ENCODE assay signal across 19 mouse cellular contexts in the genomic region with DNA sequence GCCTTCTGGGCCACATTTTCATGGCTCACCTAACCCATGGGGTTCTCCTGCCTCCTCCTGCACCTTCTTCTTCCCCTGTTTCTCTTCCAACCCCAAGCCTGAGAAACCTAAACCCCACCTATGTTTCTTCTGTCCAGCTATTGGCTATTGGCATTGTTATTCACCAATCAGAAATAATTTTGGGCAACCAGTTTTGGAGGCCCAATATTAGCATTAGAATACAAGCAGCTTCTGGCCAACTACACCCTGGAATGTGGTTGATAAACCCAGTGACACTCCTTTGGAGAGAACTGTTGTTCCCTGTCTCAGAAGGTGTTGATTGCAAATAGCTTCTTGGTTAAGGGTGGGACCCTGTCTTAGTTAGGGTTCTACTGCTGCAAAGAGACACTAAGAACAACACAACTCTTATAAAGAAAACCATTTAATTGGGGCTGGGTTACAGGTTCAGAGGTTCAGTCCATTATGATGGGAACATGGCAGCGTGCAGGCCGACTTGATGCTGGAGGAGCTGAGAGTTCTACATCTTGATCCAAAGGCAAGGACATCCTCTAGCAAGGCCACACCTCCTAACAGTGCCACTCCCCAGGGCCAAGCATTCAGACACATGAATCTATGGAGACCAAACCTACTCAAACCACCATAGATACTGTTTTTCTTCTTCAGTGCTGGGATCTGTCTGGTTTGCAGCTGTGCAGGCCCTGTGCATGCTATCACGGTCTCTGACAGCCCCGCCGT.
"Had no signal": no experiment of that assay in that cellular context is flagged by ENCODE, and none has a peak within 500 bp of the region (broad histone marks: within the 10 kb centered on the region; RNA-seq: fewer than 3 reads in every experiment).

No protein-coding gene starts in this region.

- H3K4me2 ChIP-seq: lung, embryonic 14.5 days; midbrain, embryonic 11.5 days; midbrain, embryonic 13.5 days; neural tube, embryonic 13.5 days; neural tube, embryonic 15.5 days had no signal

- H3K9me3 ChIP-seq: megakaryocyte, embryonic 14.5 days; neural tube, embryonic 13.5 days; neural tube, embryonic 15.5 days had no signal

- H3K9ac ChIP-seq: lung, embryonic 14.5 days; midbrain, embryonic 13.5 days; neural tube, embryonic 13.5 days; neural tube, embryonic 15.5 days had no signal

- H3K27me3 ChIP-seq: megakaryocyte, embryonic 14.5 days; midbrain, embryonic 13.5 days; neural tube, embryonic 13.5 days; neural tube, embryonic 15.5 days had no signal

- DNase-seq: lung, adult 18-20 months; lung, embryonic 14.5 days; lung, postnatal 10 days; lung, postnatal 4 days; retina, postnatal 1 day; right cerebral cortex, adult 18-20 months; right cerebral cortex, postnatal 25 days; right cerebral cortex, postnatal 4 days; spleen, adult 18-20 months; thymus, adult 18-20 months; thymus, postnatal 14 days; thymus, postnatal 36 days had no signal

- ATAC-seq: midbrain, embryonic 13.5 days; midbrain, embryonic 16.5 days had no signal

- H3K4me3 ChIP-seq: megakaryocyte, embryonic 14.5 days; midbrain, embryonic 13.5 days; myocyte; neural tube, embryonic 13.5 days; neural tube, embryonic 15.5 days had no signal

- H3K27ac ChIP-seq: midbrain, embryonic 13.5 days; neural tube, embryonic 13.5 days; neural tube, embryonic 15.5 days had no signal

- H3K4me1 ChIP-seq: neural tube, embryonic 15.5 days had no signal
